Mouse (Mus musculus): ENCODE measurements around the gene Zbtb16.

The Zbtb16 gene

DNA sequence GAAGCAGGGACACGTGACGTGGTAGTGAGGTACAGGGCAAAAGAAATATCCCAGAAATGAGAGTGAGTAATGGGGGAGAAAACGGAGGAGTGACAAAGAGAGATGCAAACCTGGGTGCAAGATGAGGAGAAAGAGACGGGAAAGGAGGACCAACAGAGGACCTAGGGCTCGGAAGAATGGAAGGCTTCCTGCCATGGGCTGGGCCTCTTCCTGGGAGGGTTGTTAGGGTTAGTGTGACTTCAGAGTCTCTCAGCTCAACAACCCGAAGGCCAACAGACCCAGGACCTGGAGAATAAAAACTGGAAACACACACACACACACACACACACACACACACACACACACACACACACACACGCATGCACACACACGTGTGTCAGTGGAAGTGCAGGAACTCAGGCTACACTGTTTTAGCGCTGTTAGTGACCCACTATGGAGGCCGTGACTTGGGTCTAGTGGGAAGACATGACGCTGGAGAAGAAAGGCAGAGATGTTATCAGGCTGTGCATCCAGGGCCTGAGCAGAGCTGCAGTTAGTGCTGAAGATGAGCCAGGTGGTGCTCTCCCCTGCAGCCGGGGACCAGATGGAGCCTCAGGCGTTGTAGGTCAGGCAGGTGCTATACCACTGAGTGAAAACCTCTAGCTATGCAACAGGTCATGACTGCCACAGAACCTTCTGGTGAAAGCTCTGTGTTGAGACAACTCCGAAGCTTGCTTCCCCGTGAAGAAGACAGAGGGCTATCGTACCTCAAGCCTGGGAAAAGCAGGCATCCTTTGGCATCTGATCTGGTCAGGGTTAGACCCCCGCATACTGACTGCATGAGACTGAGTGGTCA lies 186.0 kb downstream of the Zbtb16 start:
- in situ Hi-C loops (cut with MboI; ENCODE audit: unreplicated experiment in 2 of 2): loop anchor here (5.0 to 25.0 kb wide), 6 partner anchors 325 to 1787 kb away; partner anchors contain the start of genes Ttc12 (in 1 of the 2) and Zw10 (in 1 of the 2)

DNA sequence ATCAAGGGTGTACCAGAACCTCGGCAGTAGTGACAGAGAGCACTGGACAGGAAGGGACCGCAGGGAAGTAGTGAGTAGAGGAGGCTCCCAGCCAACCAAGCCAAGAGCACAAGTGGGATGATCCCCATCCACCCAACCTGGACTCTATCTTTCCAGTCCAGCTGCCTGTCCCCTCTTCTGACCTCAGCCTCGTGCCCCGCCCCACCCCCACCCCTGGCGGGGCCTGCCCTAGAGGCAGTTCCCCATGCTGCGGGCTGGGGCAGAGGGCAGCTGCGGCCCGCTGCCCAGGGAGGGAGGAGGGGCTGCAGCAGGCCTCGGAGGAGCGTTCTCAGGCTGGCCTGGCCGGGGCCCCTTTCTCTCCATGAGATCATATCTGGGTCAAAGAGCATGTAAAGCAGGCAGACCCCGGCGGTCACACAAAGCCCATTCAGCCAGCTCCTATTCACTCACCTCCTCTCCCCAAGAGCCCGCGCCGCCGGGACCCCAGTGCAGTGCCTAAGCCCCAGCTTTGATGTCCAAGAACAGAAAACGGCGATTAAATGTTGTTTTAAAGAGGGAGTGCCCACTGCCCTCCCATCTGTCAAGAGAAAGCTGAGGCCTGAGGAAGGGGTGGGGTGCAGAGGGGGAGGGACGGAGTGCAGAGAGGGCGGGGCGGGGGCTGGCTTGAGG lies 186.8 kb downstream of the Zbtb16 start:
- in situ Hi-C loops (cut with MboI; ENCODE audit: unreplicated experiment in 2 of 2): loop anchor here (5.0 to 25.0 kb wide), 6 partner anchors 326 to 1788 kb away; partner anchors contain the start of genes Ttc12 (in 1 of the 2) and Zw10 (in 1 of the 2)

DNA sequence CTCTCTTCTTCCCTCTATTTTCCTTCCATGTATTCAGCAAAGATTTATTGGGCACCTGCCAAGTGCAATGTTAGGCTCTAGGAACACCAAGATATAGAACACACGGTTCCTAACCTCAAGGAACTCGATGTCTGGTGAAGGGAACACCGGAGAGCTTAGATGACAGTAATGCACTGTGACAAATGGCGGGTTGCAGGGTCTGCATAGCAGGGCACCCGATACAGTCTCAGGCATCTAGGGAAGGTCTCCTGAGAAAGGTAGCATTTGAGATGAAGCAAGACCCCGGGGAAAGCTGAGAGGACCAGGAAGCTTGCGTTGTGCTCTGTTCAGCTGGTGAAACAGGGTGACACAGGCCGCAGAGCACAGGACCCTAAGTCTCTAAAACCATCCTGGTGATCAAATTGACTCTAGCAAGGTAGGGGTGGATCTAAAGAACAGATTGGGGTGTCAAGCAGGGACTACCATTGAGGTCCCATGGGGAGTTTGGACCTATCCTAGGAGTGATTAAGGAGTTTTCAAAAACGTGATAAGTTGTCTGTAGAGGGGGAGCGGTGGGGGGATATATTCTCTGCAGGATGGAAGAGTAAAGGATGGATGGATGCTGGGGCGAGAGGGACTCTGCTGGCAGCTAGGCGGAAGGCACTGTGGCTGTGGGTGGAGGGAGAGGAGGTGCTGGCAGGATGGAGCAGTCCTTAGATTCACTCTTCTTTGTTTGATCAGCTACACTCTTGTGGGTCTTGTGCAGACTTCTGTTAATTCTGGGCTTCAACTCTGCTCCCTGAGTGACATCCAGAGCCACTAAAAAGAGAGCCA lies 187.5 kb downstream of the Zbtb16 start:
- in situ Hi-C loops (cut with MboI; ENCODE audit: unreplicated experiment in 2 of 2): loop anchor here (5.0 to 25.0 kb wide), 6 partner anchors 326 to 1789 kb away; partner anchors contain the start of genes Ttc12 (in 1 of the 2) and Zw10 (in 1 of the 2)

DNA sequence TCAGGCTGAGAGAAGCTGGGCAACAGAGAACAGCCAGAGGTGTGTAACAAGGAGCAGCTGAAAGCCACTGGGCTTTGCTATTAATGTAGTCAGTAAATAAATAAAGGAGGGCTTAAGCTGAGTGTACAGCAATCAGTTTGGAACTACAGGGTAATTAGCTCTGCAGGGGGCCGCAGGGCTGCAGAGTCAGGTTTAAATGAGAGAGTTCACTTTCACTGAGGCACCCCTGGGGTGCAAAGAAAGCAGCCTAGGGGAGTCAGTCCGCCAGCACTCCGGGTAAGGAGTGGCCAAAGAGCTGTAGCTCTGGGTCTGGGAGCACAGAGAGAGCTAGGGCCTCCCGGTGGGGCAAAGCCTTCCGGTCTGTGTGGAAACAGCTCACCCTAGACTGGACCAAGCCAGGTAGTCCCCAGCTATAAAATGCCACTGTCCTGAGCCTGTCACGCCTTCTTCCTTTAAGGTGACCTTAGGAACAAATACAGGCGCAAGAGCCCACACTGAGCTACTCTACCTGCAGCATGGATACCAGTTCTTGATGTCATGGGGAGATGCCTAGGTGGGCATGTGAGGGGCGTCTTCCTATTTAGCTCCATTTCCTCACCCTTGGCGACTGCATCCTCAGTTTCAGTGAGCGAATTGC lies 188.3 kb downstream of the Zbtb16 start:
- in situ Hi-C loops (cut with MboI; ENCODE audit: unreplicated experiment in 2 of 2): loop anchor here (5.0 to 25.0 kb wide), 6 partner anchors 327 to 1790 kb away; partner anchors contain the start of genes Ttc12 (in 1 of the 2) and Zw10 (in 1 of the 2)

DNA sequence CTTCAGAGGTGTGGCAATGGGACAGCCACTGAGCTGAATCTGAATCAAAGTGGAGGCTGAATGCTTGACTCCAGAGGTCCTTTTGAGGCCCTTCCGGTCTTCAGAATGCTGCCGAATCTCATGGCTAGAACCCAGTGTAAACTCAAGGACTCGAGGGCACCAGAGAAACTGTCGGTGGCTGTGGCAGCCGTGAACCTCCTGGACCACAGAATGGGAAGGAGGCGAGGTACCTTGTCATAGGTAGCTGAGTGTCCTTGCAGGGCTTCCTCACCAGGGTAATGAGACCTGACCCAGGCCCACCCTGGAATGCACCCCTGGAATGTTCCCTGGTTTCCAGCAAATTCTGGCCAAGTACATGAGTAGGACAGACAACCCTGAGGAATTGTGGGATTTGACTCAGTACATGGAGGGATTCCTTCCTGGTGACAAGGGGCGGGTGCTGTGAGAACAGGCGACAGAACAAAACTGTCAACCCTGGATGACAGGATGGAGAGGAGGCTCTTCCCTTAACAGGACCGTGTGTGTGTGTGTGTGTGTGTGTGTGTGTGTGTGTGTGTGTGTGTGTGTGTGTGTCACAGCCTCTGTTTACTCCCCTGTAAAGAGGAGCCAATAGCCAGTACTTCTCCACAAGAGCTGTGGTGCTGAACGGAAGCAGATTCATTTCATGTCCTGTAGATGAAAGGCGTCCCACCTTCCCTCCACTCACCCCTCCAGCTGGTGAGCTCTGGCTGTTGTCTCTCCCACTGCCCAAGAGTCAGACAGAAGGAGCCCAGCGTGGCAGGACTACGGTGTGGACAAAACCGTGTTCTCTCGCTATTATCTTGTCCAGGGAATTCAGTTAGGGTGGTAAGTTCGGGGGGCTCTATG lies 189.0 kb downstream of the Zbtb16 start:
- in situ Hi-C loops (cut with MboI; ENCODE audit: unreplicated experiment in 2 of 2): loop anchor here (5.0 to 25.0 kb wide), 6 partner anchors 328 to 1790 kb away; partner anchors contain the start of genes Ttc12 (in 1 of the 2) and Zw10 (in 1 of the 2)

DNA sequence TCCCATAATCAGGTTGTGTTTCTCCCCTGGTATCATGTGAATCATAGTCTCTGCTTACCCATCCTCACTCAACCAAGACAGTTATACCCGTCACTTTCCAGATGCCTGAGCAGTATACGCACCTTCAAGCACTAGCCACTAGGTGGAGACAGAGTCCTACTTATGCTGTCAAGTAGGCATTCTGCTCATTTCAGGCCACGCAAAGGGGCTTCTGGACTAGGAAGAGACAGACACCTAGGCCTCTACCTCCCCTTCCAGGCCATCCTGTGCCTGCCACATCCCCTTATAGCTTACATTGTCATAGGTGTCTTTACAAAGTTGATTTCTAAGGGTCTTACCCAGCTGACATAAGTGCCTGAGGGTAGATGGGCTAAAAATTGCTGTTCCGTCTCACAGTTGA lies 189.8 kb downstream of the Zbtb16 start:
- in situ Hi-C loops (cut with MboI; ENCODE audit: unreplicated experiment in 2 of 2): loop anchor here (5.0 to 25.0 kb wide), 6 partner anchors 329 to 1791 kb away; partner anchors contain the start of genes Ttc12 (in 1 of the 2) and Zw10 (in 1 of the 2)

DNA sequence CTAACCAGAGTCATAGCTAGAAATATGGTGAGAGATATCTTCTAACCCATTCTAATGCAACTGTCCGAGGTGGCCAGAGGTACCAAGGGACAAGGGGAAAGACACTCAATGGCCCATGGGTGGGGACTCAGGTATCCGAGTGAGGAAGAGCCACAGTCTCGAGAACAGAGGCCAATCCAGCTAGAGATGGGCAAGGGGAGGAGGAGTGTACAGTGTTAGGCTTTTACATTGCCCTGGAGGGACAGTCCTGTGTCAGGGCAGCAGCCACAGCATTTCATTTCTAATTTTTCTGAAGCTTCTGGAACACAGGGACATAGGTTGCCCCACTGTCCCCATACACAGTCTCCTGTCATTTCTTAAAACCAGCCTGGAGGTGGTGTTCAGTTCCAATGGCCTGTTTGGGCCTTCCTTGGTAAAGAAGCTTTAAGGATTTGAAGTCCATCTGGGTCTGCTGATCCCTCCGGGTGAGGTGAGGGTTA lies 190.3 kb downstream of the Zbtb16 start:
- in situ Hi-C loops (cut with MboI; ENCODE audit: unreplicated experiment in 2 of 2): loop anchor here (5.0 to 25.0 kb wide), 6 partner anchors 329 to 1792 kb away; partner anchors contain the start of genes Ttc12 (in 1 of the 2) and Zw10 (in 1 of the 2)

DNA sequence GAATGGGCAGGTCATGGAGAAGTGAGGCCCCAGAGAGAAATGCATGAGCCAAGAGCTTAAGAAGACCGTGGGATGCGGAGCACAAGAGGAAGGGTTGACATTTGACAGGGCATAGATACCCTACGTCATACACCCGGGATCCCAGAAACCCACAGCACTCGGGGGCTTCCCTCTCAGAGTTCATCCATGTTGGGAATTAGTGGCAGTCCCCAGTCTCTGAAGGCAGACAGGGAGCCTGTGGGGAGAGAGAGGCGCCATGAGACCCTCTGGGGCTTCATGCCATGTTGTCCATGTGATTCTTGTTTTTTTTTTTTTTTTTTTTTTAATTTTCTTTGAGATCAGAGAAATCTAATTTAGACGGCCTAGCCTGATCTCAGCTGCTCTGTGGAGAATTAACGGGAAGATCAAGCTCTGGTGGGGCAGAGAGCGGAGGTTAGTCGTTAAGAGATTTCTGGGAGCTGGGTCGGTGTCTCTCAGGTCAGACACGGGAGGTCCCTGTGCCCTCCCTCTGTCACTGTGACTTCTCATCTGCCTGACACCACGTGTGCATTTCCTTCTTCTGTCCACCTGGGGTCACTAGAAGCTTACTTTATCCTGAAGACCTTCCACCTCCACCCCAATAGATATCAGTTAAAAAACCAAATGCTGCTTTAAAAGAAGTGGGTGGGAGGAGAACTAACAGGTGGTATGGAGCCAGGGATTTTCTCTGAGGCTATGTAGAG lies 190.9 kb downstream of the Zbtb16 start:
- in situ Hi-C loops (cut with MboI; ENCODE audit: unreplicated experiment in 2 of 2): loop anchor here (5.0 to 25.0 kb wide), 7 partner anchors 327 to 1792 kb away; partner anchors contain the start of genes Ttc12 (in 1 of the 2) and Zw10 (in 1 of the 2)

DNA sequence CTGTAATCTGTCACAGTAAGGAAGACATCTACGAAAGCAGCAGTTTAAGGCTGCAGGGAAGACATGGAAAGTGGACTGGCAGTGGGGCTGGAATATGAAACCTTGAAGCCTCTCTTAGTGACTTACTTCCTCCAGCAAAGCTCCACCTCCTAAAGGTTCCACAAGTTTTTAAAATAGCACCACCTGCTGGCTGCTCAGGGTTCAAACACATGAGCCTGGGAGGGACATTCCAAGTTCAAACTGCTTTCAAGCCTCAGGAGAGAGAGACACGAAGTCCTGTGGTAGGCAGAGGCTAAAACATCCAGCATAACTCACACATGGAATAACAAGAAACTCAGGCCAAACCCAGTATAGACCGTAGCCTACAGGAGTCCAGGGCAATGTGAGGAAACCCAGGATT lies 191.6 kb downstream of the Zbtb16 start:
- in situ Hi-C loops (cut with MboI; ENCODE audit: unreplicated experiment in 2 of 2): loop anchor here (5.0 to 25.0 kb wide), 6 partner anchors 328 to 1793 kb away; partner anchors contain the start of genes Ttc12 (in 1 of the 2) and Zw10 (in 1 of the 2)

DNA sequence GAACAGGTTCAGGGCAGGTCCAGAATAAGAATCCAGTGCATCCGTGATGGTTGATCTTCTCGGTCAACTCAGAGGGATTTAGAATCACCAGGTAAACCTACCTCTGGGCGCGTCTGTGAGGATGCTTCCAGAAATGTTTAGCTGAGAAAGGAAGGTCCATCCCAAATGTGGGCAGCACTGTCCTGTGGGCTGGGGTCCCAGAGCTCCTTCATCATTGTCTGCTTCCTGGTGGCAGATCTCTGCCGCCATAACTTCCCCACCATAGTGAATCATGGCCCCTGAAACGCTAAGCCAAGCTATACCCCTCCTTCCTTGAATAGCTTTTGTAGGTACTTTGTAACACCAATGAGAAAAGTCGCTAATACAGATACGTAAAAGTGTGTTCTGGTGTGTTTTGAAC lies 194.4 kb downstream of the Zbtb16 start:
- in situ Hi-C loops (cut with MboI; ENCODE audit: unreplicated experiment in 2 of 2): loop anchor here (5.0 to 25.0 kb wide), 6 partner anchors 331 to 1796 kb away; partner anchors contain the start of genes Ttc12 (in 1 of the 2) and Zw10 (in 1 of the 2)

DNA sequence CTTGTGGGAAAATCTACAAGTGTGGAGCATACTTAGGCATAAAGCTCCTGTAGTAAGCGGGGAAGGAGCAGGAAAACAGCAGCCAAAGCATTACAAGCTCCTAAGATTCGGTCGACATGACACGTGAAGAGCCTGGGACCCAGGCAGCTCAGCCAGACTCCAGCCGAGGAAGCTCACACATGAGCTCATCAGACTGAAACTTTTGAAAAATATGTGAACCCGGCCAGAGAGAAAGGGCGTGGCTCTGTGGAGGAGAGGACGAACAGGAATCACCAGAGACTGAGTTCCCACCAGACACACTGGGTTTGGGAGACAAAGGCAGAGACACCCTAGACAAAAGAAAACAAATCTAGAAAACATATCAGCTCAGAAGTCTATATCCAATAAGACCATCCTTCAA lies 195.1 kb downstream of the Zbtb16 start:
- in situ Hi-C loops (cut with MboI; ENCODE audit: unreplicated experiment in 2 of 2): loop anchor here (5.0 to 25.0 kb wide), 6 partner anchors 331 to 1796 kb away; partner anchors contain the start of genes Ttc12 (in 1 of the 2) and Zw10 (in 1 of the 2)

DNA sequence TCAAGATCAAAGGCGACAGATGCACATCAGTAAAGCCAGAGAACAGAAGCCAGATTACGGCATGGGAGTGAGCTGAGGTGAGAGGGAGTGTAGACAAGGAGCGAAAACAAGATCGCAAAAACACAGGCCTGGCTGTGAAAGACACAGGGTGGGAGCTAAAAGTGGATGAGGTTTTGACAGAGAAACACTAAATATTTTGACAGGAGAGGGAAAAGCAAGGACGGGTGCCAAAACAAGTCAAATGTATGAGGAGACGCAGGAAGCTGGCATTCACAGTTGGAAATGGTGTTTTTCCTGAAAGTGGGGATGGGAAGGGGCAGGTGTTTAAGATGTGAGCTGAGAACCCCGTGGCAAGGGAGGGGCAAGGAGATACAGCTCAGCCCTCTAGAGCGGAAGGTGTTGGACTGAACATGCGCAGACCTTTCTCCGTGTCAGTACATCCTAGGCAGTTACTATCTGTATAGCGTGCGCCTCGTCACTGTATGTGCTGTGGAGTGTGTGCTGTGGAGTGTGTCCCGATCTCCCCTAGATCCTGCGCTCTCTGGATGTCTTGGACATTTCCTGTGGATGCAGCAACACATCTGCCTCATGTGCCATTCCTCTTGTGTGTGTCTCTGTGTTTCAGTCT lies 197.7 kb downstream of the Zbtb16 start:
- in situ Hi-C loops (cut with MboI; ENCODE audit: unreplicated experiment in 2 of 2): loop anchor here in 1 of 2 experiments (25.0 kb wide), 1 partner anchor 1799 kb away; no protein-coding TSS in a partner anchor

DNA sequence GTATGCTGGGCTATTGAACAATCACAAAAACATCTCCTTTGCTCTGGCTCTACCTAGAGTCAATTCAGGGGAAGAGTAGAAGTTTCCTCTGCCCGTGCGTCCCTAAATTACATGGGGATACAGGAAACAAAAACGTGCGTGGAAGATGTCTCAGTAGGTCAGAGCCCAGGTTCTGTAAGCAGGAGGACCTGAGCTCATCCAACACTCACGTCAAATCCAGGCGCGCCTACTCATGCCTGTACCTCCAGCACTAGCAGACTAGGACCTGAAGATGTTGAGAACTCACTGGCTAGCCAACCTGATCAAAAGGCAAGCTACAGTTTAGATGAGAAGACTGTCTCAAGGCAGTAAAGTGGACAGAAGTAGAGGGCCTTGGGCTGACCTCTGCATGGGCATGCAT lies 198.9 kb downstream of the Zbtb16 start:
- in situ Hi-C loops (cut with MboI; ENCODE audit: unreplicated experiment in 2 of 2): loop anchor here in 1 of 2 experiments (25.0 kb wide), 1 partner anchor 1800 kb away; no protein-coding TSS in a partner anchor

DNA sequence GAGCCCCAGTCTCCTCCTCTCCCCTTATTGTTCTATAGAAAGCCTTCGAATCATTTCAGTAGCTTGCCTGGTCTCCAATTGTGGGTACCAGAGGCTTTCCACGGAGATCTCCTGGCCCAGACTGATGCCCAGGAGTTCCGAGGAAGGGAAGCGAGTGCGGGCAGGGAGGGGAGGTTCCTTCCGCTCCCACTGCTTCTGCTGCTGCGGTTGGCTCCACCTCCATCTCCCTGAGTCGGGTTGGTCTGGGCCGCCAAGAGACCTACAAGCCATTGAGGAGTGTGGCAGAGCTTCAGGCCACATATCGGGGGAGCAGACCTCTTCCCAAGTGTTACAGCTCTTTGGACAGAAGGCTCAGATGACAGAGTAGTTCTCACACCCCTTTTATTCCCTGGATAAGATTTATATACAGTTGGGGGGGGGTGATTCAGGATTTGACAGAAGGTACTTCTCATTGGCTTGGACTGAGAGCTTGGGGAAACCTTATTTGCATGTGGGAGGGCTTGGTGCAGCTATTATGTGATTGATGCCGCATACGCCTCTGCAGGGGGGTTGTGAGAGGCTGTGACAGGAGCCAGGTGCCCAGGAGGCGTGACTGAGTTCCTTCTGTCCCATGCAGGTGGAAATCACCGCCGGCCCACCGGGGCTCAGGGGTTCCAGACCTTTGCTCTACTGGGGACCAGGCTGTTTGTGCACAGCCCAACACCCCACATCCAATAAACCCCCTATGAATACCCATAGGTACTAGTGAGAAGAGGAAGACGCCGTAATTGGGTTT lies 200.3 kb downstream of the Zbtb16 start:
- in situ Hi-C loops (cut with MboI; ENCODE audit: unreplicated experiment in 2 of 2): loop anchor here in 1 of 2 experiments (25.0 kb wide), 1 partner anchor 1802 kb away; no protein-coding TSS in a partner anchor

DNA sequence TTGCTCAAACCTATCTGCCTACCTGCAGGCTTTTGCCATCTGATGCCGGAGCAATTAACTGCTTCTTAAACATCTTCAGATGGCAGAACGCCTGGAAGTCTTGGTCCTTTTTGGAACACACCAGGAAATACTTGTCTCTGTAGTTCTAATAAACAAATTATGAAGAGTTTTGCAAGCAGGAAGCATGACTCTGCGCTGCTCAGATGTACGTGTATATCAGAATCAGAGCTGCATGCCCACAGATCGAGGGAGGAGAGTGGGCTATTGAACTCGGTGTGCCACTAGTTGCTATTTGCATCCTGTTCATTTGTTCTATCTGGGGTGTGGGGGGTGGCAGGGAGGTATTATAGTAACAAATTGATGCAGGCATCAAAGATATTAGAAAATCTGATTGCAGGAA lies 202.9 kb downstream of the Zbtb16 start:
- in situ Hi-C loops (cut with MboI; ENCODE audit: unreplicated experiment in 2 of 2): loop anchor here in 1 of 2 experiments (25.0 kb wide), 1 partner anchor 1804 kb away; no protein-coding TSS in a partner anchor

DNA sequence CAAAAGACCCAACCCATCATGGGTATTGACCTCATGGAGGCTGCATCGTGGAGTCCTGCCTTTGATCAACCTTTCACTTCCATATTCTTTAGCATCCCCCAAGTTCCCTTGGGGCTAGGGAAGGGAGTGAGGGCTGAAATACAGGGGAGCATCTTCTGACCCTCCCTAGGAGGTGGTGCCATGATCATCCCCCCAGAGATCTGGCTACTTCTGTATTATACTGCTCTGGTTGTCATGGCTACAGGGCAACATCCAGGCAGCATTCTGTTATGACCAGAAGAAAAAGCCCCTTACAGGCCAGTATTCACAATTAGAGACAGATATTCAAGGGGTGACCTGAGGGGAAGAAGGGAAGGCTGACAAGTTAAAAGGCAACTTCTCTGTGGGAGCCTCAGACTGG lies 216.8 kb downstream of the Zbtb16 start:
- in situ Hi-C loops (cut with MboI; ENCODE audit: unreplicated experiment in 2 of 2): loop anchor here (10.0 to 25.0 kb wide), 3 partner anchors 174 to 1882 kb away; no protein-coding TSS in a partner anchor

Measured in v-Abl transformed pro-B cells (cell line).